In genomic region chr14:54877048-54877715, GRCm38 (mm10) we compare ENCODE assay signal across 7 mouse cellular contexts. TPM values are rescaled to one million over a fixed set of nuclear protein-coding genes. Genes with fewer than 3 reads are reported as not detected.
DNase-seq lines count a peak whose midpoint lies in the region; ATAC-seq and TF ChIP-seq lines count a peak whose summit lies in the region.

Ppp1r3e (minus strand) TSS chr14:54877550.

- H3K36me3 ChIP-seq in hindbrain, embryonic 15.5 days: no peaks in the 10 kb centered on the region
- peaks cover 3% of the 10 kb centered on the region for H3K36me3 ChIP-seq in megakaryocyte, embryonic 14.5 days (replicated peaks; ENCODE audit: low read length)

- no peaks in the 10 kb centered on the region for H3K9me3 ChIP-seq in hindbrain, embryonic 15.5 days
- H3K9me3 ChIP-seq in megakaryocyte, embryonic 14.5 days: peaks cover 6% of the 10 kb centered on the region

- H3K4me2 ChIP-seq in hindbrain, embryonic 15.5 days: peak within 1 kb of the TSS; percentile 97

- peak within 1 kb of the TSS; percentile 77 for H3K4me3 ChIP-seq in gastrocnemius, adult 2 months
- peak within 1 kb of the TSS; percentile 81 for H3K4me3 ChIP-seq in hindbrain, embryonic 15.5 days
- peak within 1 kb of the TSS; percentile 95 for H3K4me3 ChIP-seq in megakaryocyte, embryonic 14.5 days (replicated peaks)

- DNase-seq in ZHBTc4 (ENCODE audit: low read depth, low spot score): peak; percentile 74
- DNase-seq in cerebellum, postnatal 4 days (ENCODE audit: low spot score in 2 of 2): peak; percentile 37 to 63
- peak; percentile 87 for DNase-seq in gastrocnemius, adult 2 months
- peak in 1 of 2 experiments; percentile 81 for DNase-seq in left cerebral cortex, postnatal 10 days (ENCODE audit: extremely low spot score in 1 of 2, low spot score in 2 of 2)
- peak; percentile 79 for DNase-seq in right cerebral cortex, postnatal 25 days

- peak; percentile 85 for ATAC-seq in hindbrain, embryonic 15.5 days (ENCODE audit: low FRiP score, low read depth)

- H3K9ac ChIP-seq in hindbrain, embryonic 15.5 days: peak within 1 kb of the TSS; percentile 96

- intact Hi-C loops in gastrocnemius, adult 2 months (cut with DNase I): no loop called here
- intact Hi-C loops in left cerebral cortex, postnatal 10 days (cut with DNase I): no loop called here

- no peaks in the 10 kb centered on the region for H3K27me3 ChIP-seq in hindbrain, embryonic 15.5 days
- peaks cover 5% of the 10 kb centered on the region for H3K27me3 ChIP-seq in megakaryocyte, embryonic 14.5 days (replicated peaks)

- H3K27ac ChIP-seq in gastrocnemius, adult 2 months: peak within 1 kb of the TSS; percentile 94
- H3K27ac ChIP-seq in hindbrain, embryonic 15.5 days (replicated peaks): peak within 1 kb of the TSS; percentile 97

- H3K4me1 ChIP-seq in hindbrain, embryonic 15.5 days (replicated peaks): peaks cover 20% of the 10 kb centered on the region
- H3K4me1 ChIP-seq in megakaryocyte, embryonic 14.5 days: peaks cover 37% of the 10 kb centered on the region

- TF ChIP-seq CTCF in gastrocnemius, adult 2 months (IDR thresholded peaks at IDR 0.05): no peak; the same call in 1 of the 2 replicates

- under 1% methylated on average over 47 of the region's 61 CpGs for WGBS in hindbrain, embryonic 15.5 days

RNA-seq across cellular contexts. Expression of gene Ppp1r3e, which starts in this region (rescaled TPM):
- 1 to 10 TPM; 2.6 to 3.5 TPM for total RNA-seq in gastrocnemius, adult 2 months (2021)
- polyA plus RNA-seq in hindbrain, embryonic 15.5 days (2015; fragmentation: Nextera tagmentation; extraction: Ambion mirVana): 4.1 and 4.8 TPM in 2 replicates
- 10 to 100 TPM; 26.9 to 28.4 TPM for total RNA-seq in left cerebral cortex, postnatal 10 days (2021)
- polyA plus RNA-seq in megakaryocyte, embryonic 14.5 days (2012; ENCODE audit: insufficient read depth, low replicate concordance): 1.7 and 2.8 TPM in 2 replicates

Comparison
In these comparisons a context has a peak if more than half of its experiments do, and no peak if none do; other contexts are left out.
1. RNA of gene Ppp1r3e (total RNA-seq): 26.9 to 28.4 TPM in left cerebral cortex, postnatal 10 days; 2.6 to 3.5 TPM in gastrocnemius, adult 2 months; every median in the first group is over 4 times any median in the second.
2. Peak in every context shown above with its lines, with median percentiles within 50 percentile points of each other: H3K4me3 ChIP-seq.